Mouse (Mus musculus) MEL (cell line): ENCODE data around the gene Raver2.

Source experiments
- CHD2 ChIP-seq: IDR thresholded peaks from 2 replicates; pipeline ENCODE4 v1.6.1; 2011; ENCODE audit warnings: low read length, improper control_type of control experiment
- CTCF ChIP-seq, 3 experiments: IDR thresholded peaks in 2 of 3; conservative IDR thresholded peaks in 1 of 3; 2 replicates each; pipeline ENCODE4 v1.5.1; 2011 to 2012; ENCODE audit warnings: low read length in 3 of 3, low read depth in 2 of 3, mild to moderate bottlenecking in 2 of 3, improper control_type of control experiment in 1 of 3, inconsistent platforms in 1 of 3, mixed read lengths in 1 of 3, moderate library complexity in 1 of 3; ENCODE audit not compliant: control insufficient read depth in 1 of 3, insufficient read depth in 1 of 3, poor library complexity in 1 of 3, severe bottlenecking in 1 of 3

DNA sequence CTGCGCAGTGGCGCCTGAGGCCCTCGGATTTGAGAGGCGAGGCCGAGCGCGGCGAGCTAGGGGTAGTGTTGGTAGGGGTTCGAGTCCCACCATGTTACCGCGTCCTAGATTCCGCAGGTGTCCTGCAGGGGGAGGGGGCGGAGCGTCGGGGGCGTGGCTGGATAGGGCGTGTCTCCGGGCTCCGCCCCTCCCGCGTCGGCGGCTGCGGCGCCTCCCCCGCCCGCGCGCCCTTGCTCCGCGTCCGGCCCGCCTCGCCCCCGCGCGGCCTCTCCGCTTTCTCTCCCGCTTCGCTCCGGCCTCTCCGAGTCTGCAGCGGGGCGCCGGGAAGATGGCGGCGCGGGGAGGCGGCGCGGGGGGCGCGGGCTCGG lies at the start of gene Raver2:
- TF ChIP-seq CHD2 (no peak), CTCF (IDR thresholded peaks at IDR 0.05 in 2 of 3, conservative IDR thresholded peaks at IDR 0.05 in 1 of 3; ENCODE audit: control insufficient read depth in 1 of 3, insufficient read depth in 1 of 3, low read depth in 2 of 3, low read length in 3 of 3, poor library complexity in 1 of 3, severe bottlenecking in 1 of 3) (no peak)
